Mouse (Mus musculus) lung, embryonic 15.5 days (tissue): ENCODE measurements around the gene Ten1. TPM values are rescaled to one million over a fixed set of nuclear protein-coding genes. Genes with fewer than 3 reads are reported as not detected.
A peak's percentile ranks its signal among the peaks of the same experiment; 100 is the strongest.

ENCODE experiments used
- ATAC-seq: fragments of 200-750 bp; cut with Nextera tagmentation; 2 replicates; pipeline ENCODE4 v1.8.0; 2017; ENCODE audit warnings: moderate number of reproducible peaks, borderline replicate concordance; ENCODE audit not compliant: low FRiP score, low TSS enrichment; ENCODE audit errors: extremely low read depth
- H3K27ac ChIP-seq: fragments of 300-500 bp; sonication (generic); 2 replicates; pipeline ENCODE4 v1.5.1; 2015; ENCODE audit warnings: moderate library complexity, mild to moderate bottlenecking, inconsistent platforms
- H3K27me3 ChIP-seq: fragments of 300-500 bp; sonication (generic); 2 replicates; pipeline ENCODE4 v1.6.1; 2015; ENCODE audit warnings: inconsistent platforms
- H3K36me3 ChIP-seq: fragments of 300-500 bp; sonication (generic); 2 replicates; pipeline ENCODE4 v1.6.1; 2015; ENCODE audit warnings: inconsistent platforms
- H3K4me1 ChIP-seq: fragments of 300-500 bp; sonication (generic); 2 replicates; pipeline ENCODE4 v1.6.1; 2015; ENCODE audit warnings: inconsistent platforms
- H3K4me2 ChIP-seq: fragments of 300-500 bp; sonication (generic); 2 replicates; pipeline ENCODE4 v1.6.1; 2015; ENCODE audit warnings: inconsistent platforms, mild to moderate bottlenecking, moderate library complexity
- H3K4me3 ChIP-seq: fragments of 300-500 bp; sonication (generic); 2 replicates; pipeline ENCODE4 v1.5.1; 2015; ENCODE audit warnings: mild to moderate bottlenecking, inconsistent platforms
- H3K9ac ChIP-seq: fragments of 300-500 bp; sonication (generic); 2 replicates; pipeline ENCODE4 v1.6.1; 2015; ENCODE audit warnings: inconsistent platforms
- H3K9me3 ChIP-seq: fragments of 300-500 bp; sonication (generic); 2 replicates; pipeline ENCODE4 v1.6.1; 2016; ENCODE audit warnings: inconsistent platforms
- WGBS: fragments of 180-500 bp; shearing (Covaris S2); methylation state at CpG from one replicate; pipeline ENCODE4 v1.1.7; 2015; 5-methylcytosine and 5-hydroxymethylcytosine counted together
- polyA plus RNA-seq: library from polyadenylated mRNA; unstranded; fragments of >200 nt; fragmentation: Nextera tagmentation; extraction: Ambion mirVana; gene quantifications from 2 replicates; pipeline ENCODE4 v1.2.1, GENCODE M21; 2015

The Ten1 gene
- polyA plus RNA-seq, result 77.5 and 78.3 TPM in 2 replicates

DNA sequence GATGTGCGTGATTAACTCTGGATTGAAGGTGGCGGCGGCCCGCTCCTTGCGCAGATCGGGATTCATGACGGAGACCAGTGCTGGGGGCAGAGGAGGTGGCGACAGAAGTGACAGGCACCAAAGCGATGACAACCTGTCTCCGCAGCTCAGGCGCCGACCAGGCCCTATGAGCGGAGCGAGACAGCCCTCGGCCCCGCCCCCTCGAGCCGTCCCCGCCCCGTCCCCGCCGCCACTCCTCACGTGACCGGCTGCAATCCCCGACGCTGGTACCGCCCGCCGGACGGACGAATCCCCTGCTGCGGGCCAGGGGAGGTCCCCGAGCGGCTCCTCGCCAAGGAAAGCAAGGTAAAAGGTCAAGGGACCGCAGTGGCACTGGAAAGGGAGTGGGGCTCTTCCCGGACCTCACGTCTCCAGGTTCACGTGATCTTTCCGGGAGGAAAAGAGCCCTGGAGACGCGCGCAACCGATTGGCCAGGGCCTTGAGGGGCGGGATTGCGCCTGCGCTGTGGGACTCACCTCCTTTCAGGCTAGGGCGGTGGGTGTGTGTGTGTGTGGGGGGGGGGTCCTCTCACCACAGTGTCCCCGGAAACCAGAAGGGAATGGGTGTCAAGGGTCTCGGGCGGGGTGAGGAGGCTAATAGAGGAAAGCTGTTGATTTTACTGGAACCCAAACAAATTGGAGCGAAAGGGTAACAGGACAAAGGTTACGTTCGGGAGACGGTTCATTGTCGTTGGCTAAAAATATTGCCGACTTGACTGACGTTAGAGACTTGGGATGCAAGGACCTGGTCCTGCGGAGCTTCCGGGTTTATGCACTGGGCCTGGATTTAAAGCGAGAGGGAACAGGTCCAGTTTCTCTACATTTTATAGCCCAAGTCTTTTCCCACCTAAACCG is at the start of gene Ten1, which contains the start of gene Acox1:
Gene Ten1, plus strand, starts transcription at position 217 of the 893 bp plus-strand sequence.
Gene Acox1, minus strand, starts transcription at position 407 of the 893 bp plus-strand sequence.
- H3K4me1 ChIP-seq, result peaks cover 15% of the 10 kb centered on the region
- no peaks in the 10 kb centered on the region for H3K9me3 ChIP-seq
- H3K4me3 ChIP-seq, result peak within 1 kb of the TSS; percentile 56
- H3K27me3 ChIP-seq, result no peaks in the 10 kb centered on the region
- H3K9ac ChIP-seq, result peak within 1 kb of the TSS; percentile 65
- WGBS, result under 1% methylated on average over 62 of the region's 62 CpGs
- peak within 1 kb of the TSS; percentile 90 for H3K27ac ChIP-seq
- H3K4me2 ChIP-seq, result peak within 1 kb of the TSS; percentile 75
- peaks cover 5% of the 10 kb centered on the region; the same call in 1 of the 2 replicates for H3K36me3 ChIP-seq
- ATAC-seq, result peak; percentile 98

GRCm38 (mm10) chr11:116149341-116149740 is 49.3 kb upstream of the Ten1 start:
- H3K4me3 ChIP-seq, result no peak overlapping the region
- no peaks in the 10 kb centered on the region for H3K27me3 ChIP-seq
- H3K36me3 ChIP-seq, result peaks cover 82% of the 10 kb centered on the region
- H3K4me2 ChIP-seq, result no peak overlapping the region
- no peak overlapping the region for H3K27ac ChIP-seq
- ATAC-seq, result no peak
- no peak overlapping the region for H3K9ac ChIP-seq
- H3K9me3 ChIP-seq, result no peaks in the 10 kb centered on the region
- no peaks in the 10 kb centered on the region for H3K4me1 ChIP-seq
- 81% methylated on average over 6 of the region's 6 CpGs for WGBS

- WGBS, result 86% methylated on average over 2 of the region's 2 CpGs
Measured at GRCm38 (mm10) chr11:116150960-116151359, 47.7 kb upstream of the Ten1 start.

DNA sequence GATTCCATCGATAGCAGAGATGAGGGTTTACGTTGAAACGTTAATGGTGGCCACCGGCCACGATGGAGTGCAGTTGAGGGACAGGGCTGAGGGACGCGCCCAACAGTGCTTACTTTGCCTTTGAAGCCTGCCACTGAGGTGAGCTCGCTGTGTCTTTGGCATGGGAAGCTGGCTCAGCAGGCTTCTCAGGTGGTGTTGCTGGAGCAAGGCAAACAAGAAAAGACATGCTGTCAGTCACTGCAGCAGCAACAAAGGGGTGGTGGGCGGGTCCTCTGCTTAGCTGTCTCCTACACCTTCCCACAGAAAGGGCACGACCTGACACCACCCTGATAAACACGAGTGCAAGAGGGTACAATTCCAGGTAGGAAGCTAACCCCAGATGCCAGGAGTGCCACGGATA is 37.3 kb upstream of the Ten1 start:
- Histone ChIP-seq H3K9ac (no peak overlapping the region), H3K4me3 (no peak overlapping the region), H3K27ac (no peak overlapping the region), H3K4me1 (peaks cover 3% of the 10 kb centered on the region), H3K4me2 (no peak overlapping the region), H3K36me3 (peaks cover 19% of the 10 kb centered on the region), H3K27me3 (no peaks in the 10 kb centered on the region), H3K9me3 (no peaks in the 10 kb centered on the region)
- WGBS, result 49% methylated on average over 12 of the region's 12 CpGs
- no peak for ATAC-seq

More at GRCm38 (mm10) chr11:116150960-116151359, 47.7 kb upstream of the Ten1 start:
- H3K27ac ChIP-seq, result no peak overlapping the region
- no peaks in the 10 kb centered on the region for H3K4me1 ChIP-seq
- no peak overlapping the region for H3K4me2 ChIP-seq
- H3K27me3 ChIP-seq, result no peaks in the 10 kb centered on the region
- H3K4me3 ChIP-seq, result no peak overlapping the region
- no peak overlapping the region for H3K9ac ChIP-seq
- ATAC-seq, result no peak
- H3K9me3 ChIP-seq, result no peaks in the 10 kb centered on the region
- peaks cover 82% of the 10 kb centered on the region for H3K36me3 ChIP-seq

DNA sequence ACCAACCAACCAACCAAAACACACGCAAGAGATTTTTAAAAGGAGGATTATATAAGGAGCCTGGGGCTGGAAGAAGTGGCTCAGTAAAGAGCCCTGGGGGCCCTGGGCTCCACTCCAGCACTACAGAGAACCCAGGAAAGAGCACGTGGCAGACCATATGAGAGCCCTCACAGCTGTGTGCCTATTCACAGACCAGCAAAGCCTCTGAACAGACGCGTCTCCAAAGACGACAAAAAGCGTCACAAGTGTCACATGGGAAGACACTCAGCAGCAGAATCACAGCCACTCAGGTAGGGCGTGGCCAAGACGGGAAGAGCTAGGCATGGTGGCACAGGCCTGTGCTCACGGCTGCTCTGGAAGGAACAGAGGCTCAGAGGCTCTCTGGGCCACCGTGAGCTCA is 36.5 kb upstream of the Ten1 start:
- Histone ChIP-seq H3K4me2 (no peak overlapping the region), H3K27ac (no peak overlapping the region), H3K4me1 (peaks cover 12% of the 10 kb centered on the region), H3K4me3 (no peak overlapping the region), H3K36me3 (peaks cover 13% of the 10 kb centered on the region), H3K9me3 (no peaks in the 10 kb centered on the region), H3K27me3 (no peaks in the 10 kb centered on the region), H3K9ac (no peak overlapping the region)
- 71% methylated on average over 10 of the region's 10 CpGs for WGBS
- no peak for ATAC-seq

- Histone ChIP-seq H3K36me3 (peaks cover 9% of the 10 kb centered on the region), H3K27me3 (no peaks in the 10 kb centered on the region), H3K9me3 (no peaks in the 10 kb centered on the region), H3K27ac (no peak overlapping the region), H3K4me2 (no peak overlapping the region), H3K4me1 (peaks cover 15% of the 10 kb centered on the region), H3K9ac (no peak overlapping the region), H3K4me3 (no peak overlapping the region)
- no peak for ATAC-seq
- 51% methylated on average over 9 of the region's 9 CpGs for WGBS
Measured at GRCm38 (mm10) chr11:116163002-116163401, 35.7 kb upstream of the Ten1 start.

- H3K36me3 ChIP-seq, result no peaks in the 10 kb centered on the region; the same call in 1 of the 2 replicates
- H3K27ac ChIP-seq, result peak overlapping the region; percentile 97
- peak overlapping the region; percentile 79 for H3K9ac ChIP-seq
- H3K4me3 ChIP-seq, result peak overlapping the region; percentile 82
- WGBS, result 3% methylated on average over 6 of the region's 6 CpGs
- no peaks in the 10 kb centered on the region for H3K9me3 ChIP-seq
- ATAC-seq, result peak; percentile 53; the same call in 1 of the 2 replicates
- H3K4me2 ChIP-seq, result peak overlapping the region; percentile 81
- H3K4me1 ChIP-seq, result peaks cover 19% of the 10 kb centered on the region
- H3K27me3 ChIP-seq, result no peaks in the 10 kb centered on the region
Measured at GRCm38 (mm10) chr11:116167232-116167631, 31.4 kb upstream of the Ten1 start.

GRCm38 (mm10) chr11:116167884-116168439 is 30.7 kb upstream of the Ten1 start, which contains the start of gene Fbf1:
Gene Fbf1, minus strand, starts transcription at chr11:116168166.
- peak within 1 kb of the TSS; percentile 79 for H3K9ac ChIP-seq
- no peaks in the 10 kb centered on the region for H3K9me3 ChIP-seq
- H3K4me1 ChIP-seq, result peaks cover 17% of the 10 kb centered on the region
- H3K27me3 ChIP-seq, result no peaks in the 10 kb centered on the region
- peaks cover 5% of the 10 kb centered on the region for H3K36me3 ChIP-seq
- peak within 1 kb of the TSS; percentile 81 for H3K4me2 ChIP-seq
- peak within 1 kb of the TSS; percentile 82 for H3K4me3 ChIP-seq
- ATAC-seq, result peak; percentile 97
- peak within 1 kb of the TSS; percentile 97 for H3K27ac ChIP-seq
- under 1% methylated on average over 40 of the region's 40 CpGs for WGBS

- Histone ChIP-seq H3K4me1 (peaks cover 17% of the 10 kb centered on the region), H3K27me3 (no peaks in the 10 kb centered on the region), H3K4me2 (no peak overlapping the region), H3K9me3 (no peaks in the 10 kb centered on the region), H3K36me3 (peaks cover 18% of the 10 kb centered on the region), H3K9ac (no peak overlapping the region), H3K4me3 (no peak overlapping the region), H3K27ac (no peak overlapping the region)
- ATAC-seq, result no peak
- 82% methylated on average over 3 of the region's 3 CpGs for WGBS
Measured at GRCm38 (mm10) chr11:116169214-116169613, 29.4 kb upstream of the Ten1 start.

GRCm38 (mm10) chr11:116170003-116170800 is 28.5 kb upstream of the Ten1 start:
- WGBS, result 78% methylated on average over 5 of the region's 5 CpGs
- no peak overlapping the region for H3K4me2 ChIP-seq
- ATAC-seq, result no peak
- H3K27ac ChIP-seq, result no peak overlapping the region
- peaks cover 17% of the 10 kb centered on the region for H3K4me1 ChIP-seq
- H3K9ac ChIP-seq, result no peak overlapping the region
- H3K9me3 ChIP-seq, result no peaks in the 10 kb centered on the region
- no peaks in the 10 kb centered on the region for H3K27me3 ChIP-seq
- peaks cover 27% of the 10 kb centered on the region for H3K36me3 ChIP-seq
- no peak overlapping the region for H3K4me3 ChIP-seq

DNA sequence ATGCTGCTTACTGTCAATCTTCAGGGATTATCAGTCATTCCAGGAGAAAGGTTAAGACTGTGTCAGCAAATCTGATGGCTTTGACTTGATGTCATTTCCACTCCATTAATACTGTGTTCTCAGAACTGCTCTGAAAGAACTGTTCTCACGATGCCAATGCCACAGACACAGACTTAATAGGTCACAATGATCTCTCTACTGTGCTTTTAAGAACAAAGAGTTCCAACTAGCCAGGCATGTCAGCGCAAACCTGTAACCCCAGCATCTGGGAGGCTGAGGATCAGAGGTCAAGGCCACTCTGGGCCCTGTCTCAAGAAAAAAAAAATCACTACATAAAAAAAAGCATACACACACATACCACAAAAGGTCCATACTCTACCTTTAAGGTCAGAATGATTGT is 26.7 kb upstream of the Ten1 start:
- Histone ChIP-seq H3K9ac (no peak overlapping the region), H3K27ac (no peak overlapping the region), H3K9me3 (no peaks in the 10 kb centered on the region), H3K4me1 (peaks cover 10% of the 10 kb centered on the region), H3K4me3 (no peak overlapping the region), H3K27me3 (no peaks in the 10 kb centered on the region), H3K4me2 (no peak overlapping the region), H3K36me3 (peaks cover 32% of the 10 kb centered on the region)
- no peak for ATAC-seq
- 84% methylated on average over 2 of the region's 2 CpGs for WGBS
